Mouse (Mus musculus): ENCODE data around the gene Srrd. TPM values are rescaled to one million over a fixed set of nuclear protein-coding genes. Genes with fewer than 3 reads are reported as not detected.
A peak's percentile ranks its signal among the peaks of the same experiment; 100 is the strongest.

Gene Srrd
- polyA plus RNA-seq, 1 experiment from 2014 or later, result 51.0 TPM

DNA sequence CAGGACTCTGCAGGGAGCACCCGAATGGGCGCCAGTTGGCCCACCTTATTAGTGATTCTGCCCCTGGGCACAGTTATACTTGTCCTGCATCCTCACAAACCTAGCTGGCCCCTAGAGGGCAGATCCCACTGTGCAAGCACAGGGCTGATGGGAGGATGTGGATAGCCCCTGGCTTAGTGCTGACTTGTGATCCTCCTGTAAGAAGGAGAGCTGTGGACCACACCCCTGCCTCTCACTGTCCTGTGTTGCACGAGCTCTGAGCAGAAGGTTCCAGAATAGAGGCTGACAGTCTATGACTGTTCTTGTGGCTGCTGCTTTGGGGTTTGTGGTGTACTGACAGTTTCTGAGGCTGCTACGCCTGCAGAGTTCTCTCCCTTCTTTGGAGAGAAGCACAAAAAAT lies 41.1 kb downstream of the Srrd start:
- no peaks in the 10 kb centered on the region for H3K36me3 ChIP-seq (ENCODE audit: insufficient read depth)
- ATAC-seq (ENCODE audit: insufficient read depth) (no peak), DNase-seq (no peak)
- no peaks in the 10 kb centered on the region for H3K27me3 ChIP-seq (ENCODE audit: insufficient read depth, low read length)
- no peaks in the 10 kb centered on the region for H3K9me3 ChIP-seq (ENCODE audit: low read depth, low read length)
- TF ChIP-seq CTCF (IDR thresholded peaks at IDR 0.05; ENCODE audit: low read depth), result no peak
- H3K4me3 ChIP-seq (ENCODE audit: low read depth, low read length), result no peak overlapping the region
- no peak overlapping the region for H3K27ac ChIP-seq (ENCODE audit: low read depth)
- H3K9ac ChIP-seq, result no peak overlapping the region
- WGBS, result 78% methylated on average over 4 of the region's 4 CpGs
- no peak overlapping the region for H3K4me2 ChIP-seq
- 0 out of 2 replicates have a peak, but pooled peaks cover 3% of the 10 kb centered on the region for H3K4me1 ChIP-seq (ENCODE audit: insufficient read depth)

DNA sequence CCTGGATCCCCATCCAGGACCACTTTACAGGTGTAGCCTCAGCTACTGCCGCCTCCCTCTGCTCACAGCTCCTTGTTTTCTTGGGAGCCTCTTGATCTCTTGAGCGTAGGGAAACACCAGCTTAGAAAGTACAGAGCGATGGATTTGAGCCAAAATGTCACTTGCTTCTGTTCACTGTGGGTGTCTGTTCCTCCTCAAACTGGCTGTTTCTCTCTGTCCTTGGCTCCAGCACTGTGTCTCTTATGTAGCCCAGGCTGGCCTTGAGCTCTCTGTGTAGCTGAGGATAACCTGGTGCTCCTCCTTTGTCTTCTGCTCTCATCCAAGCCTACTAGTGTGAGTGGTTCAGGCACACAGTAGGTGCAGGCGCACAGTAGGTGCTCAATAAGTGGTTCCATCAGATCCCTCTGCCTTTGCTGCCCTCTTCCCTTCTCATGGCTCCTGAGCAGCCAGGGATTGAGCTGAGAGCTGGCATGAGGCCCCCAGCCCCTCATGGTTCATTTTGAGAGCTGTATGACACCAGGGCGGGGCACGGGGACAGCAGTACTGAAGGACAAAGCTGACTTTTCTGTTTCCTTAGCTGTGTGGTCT lies 42.0 kb downstream of the Srrd start:
- DNase-seq, result no peak
- WGBS, result 84% methylated on average over 6 of the region's 6 CpGs
- H3K4me1 ChIP-seq (ENCODE audit: insufficient read depth), result 0 out of 2 replicates have a peak, but pooled peaks cover 3% of the 10 kb centered on the region
- H3K9ac ChIP-seq, result no peak overlapping the region
- no peak overlapping the region for H3K27ac ChIP-seq (ENCODE audit: low read depth)
- no peaks in the 10 kb centered on the region for H3K36me3 ChIP-seq (ENCODE audit: insufficient read depth)
- no peak for ATAC-seq (ENCODE audit: insufficient read depth)
- H3K27me3 ChIP-seq (ENCODE audit: insufficient read depth, low read length), result no peaks in the 10 kb centered on the region
- no peak overlapping the region for H3K4me3 ChIP-seq (ENCODE audit: low read depth, low read length)
- no peak overlapping the region for H3K4me2 ChIP-seq
- no peaks in the 10 kb centered on the region for H3K9me3 ChIP-seq (ENCODE audit: low read depth, low read length)
- TF ChIP-seq CTCF (IDR thresholded peaks at IDR 0.05; ENCODE audit: low read depth), result no peak

DNA sequence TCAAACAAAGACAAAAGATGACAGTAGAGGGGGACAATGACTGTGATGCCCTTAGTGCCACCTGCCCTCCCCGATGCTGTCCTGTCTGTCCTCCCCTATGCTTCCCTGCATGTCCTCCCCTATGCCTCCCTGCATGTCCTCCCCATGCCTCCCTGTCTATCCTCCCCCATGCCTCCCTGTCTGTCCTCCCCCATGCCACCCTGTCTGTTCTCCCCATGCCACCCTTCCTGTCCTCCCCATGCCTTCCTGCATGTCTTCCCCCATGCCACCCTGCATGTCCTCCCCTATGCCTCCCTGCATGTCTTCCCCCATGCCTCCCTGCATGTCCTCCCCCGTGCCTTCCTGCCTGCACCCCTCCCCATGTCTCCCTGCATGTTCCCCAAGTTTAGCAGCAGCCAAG lies 42.7 kb downstream of the Srrd start:
- no peak for ATAC-seq (ENCODE audit: insufficient read depth)
- WGBS, result 67% methylated on average over 2 of the region's 2 CpGs
- no peak overlapping the region for H3K4me2 ChIP-seq
- no peaks in the 10 kb centered on the region for H3K27me3 ChIP-seq (ENCODE audit: insufficient read depth, low read length)
- H3K36me3 ChIP-seq (ENCODE audit: insufficient read depth), result no peaks in the 10 kb centered on the region
- 0 out of 2 replicates have a peak, but pooled peaks cover 3% of the 10 kb centered on the region for H3K4me1 ChIP-seq (ENCODE audit: insufficient read depth)
- no peak overlapping the region for H3K4me3 ChIP-seq (ENCODE audit: low read depth, low read length)
- no peak for DNase-seq
- no peak for TF ChIP-seq CTCF (IDR thresholded peaks at IDR 0.05; ENCODE audit: low read depth)
- H3K9ac ChIP-seq, result no peak overlapping the region
- no peaks in the 10 kb centered on the region for H3K9me3 ChIP-seq (ENCODE audit: low read depth, low read length)
- H3K27ac ChIP-seq (ENCODE audit: low read depth), result no peak overlapping the region

DNA sequence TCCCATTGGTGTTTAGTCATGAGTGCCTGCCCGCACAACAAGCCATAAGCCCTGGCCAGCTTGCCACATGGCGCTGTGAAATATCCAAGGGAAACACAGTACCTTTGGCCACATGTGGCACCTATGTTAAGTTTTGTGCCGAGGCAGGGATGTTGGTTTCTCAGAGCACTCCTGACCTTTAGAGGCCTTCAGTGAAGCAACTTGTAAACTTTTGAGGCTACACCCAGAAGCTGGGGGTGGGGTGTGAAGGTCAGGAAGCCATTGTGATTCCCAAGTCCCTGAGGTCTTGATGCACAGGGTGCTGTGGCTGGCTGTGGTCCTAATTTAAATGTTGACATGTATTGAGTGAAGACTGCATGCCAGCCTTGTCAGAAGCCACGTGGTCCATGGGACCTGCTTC lies 43.4 kb downstream of the Srrd start:
- Histone ChIP-seq H3K4me2 (no peak overlapping the region), H3K27me3 (ENCODE audit: insufficient read depth, low read length) (no peaks in the 10 kb centered on the region), H3K9ac (no peak overlapping the region), H3K4me1 (ENCODE audit: insufficient read depth) (0 out of 2 replicates have a peak, but pooled peaks cover 3% of the 10 kb centered on the region), H3K9me3 (ENCODE audit: low read depth, low read length) (no peaks in the 10 kb centered on the region), H3K27ac (ENCODE audit: low read depth) (peak overlapping the region; percentile 42; the same call in 1 of the 2 replicates), H3K4me3 (ENCODE audit: low read depth, low read length) (no peak overlapping the region), H3K36me3 (ENCODE audit: insufficient read depth) (no peaks in the 10 kb centered on the region)
- DNase-seq, result no peak
- no peak for TF ChIP-seq CTCF (IDR thresholded peaks at IDR 0.05; ENCODE audit: low read depth)
- no peak for ATAC-seq (ENCODE audit: insufficient read depth)
- 80% methylated on average over 4 of the region's 4 CpGs for WGBS

DNA sequence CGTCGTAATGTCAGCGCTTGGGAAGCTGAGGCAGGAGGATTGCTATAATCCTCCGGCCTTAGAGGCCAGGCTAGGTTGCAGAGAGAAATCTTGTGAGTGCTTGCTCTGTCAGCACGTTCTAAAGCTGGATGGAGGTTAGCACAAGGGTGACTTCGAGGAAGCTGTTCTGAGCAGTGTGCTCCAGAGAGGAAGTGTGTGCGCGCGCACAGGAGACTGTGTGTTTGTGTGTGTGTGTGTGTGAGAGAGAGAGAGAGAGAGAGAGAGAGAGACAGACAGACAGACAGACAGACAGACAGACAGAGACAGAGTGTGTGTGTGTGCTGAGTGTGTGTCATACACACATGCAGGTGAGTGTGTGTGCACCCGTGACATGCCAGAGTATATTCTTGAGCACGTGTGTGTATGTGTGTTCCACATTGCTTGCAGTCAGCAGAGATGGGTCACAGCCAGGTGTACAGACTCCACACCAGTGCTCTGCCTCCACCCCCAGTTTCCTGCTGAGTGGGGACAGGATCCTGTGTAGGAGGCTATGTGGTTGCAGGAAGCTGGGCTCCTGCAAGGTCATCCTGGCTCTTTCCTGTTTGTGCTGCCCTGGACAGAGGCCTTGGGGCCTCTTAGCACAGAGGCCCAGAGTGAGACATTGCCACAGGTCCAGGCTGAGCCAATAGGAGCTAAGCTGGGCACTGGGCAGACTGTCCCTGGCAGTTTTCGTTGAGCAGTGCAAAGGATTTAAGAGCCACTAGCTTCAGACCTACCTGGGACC lies 44.4 kb downstream of the Srrd start:
- H3K27me3 ChIP-seq (ENCODE audit: insufficient read depth, low read length), result no peaks in the 10 kb centered on the region
- peak overlapping the region; percentile 42; the same call in 1 of the 2 replicates for H3K27ac ChIP-seq (ENCODE audit: low read depth)
- H3K9me3 ChIP-seq (ENCODE audit: low read depth, low read length), result no peaks in the 10 kb centered on the region
- no peak overlapping the region for H3K4me2 ChIP-seq
- 0 out of 2 replicates have a peak, but pooled peaks cover 3% of the 10 kb centered on the region for H3K4me1 ChIP-seq (ENCODE audit: insufficient read depth)
- no peak overlapping the region for H3K4me3 ChIP-seq (ENCODE audit: low read depth, low read length)
- DNase-seq (peak; percentile 54), ATAC-seq (ENCODE audit: insufficient read depth) (peak; percentile 48; the same call in 1 of the 2 replicates)
- WGBS, result 74% methylated on average over 12 of the region's 12 CpGs
- TF ChIP-seq CTCF (IDR thresholded peaks at IDR 0.05; ENCODE audit: low read depth), result no peak
- no peaks in the 10 kb centered on the region for H3K36me3 ChIP-seq (ENCODE audit: insufficient read depth)
- H3K9ac ChIP-seq, result no peak overlapping the region

DNA sequence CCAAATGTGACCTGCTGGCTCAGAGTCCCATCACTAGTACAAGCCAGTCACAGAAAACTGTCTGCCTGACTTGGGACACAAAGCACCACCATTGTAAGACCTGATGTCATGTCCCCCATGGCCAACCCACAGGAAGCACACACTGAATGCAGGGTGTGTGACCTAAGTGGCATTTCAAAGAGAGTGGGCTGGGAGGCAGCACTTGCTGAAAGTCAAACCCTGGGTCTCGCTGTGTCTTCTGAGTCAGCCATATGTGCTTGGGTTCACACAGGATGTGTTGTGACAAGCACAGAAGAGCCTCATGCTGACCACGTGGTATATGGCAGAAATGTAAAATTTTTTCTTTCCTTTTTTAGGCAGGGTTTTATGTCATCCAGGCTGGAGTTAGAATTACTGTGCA lies 45.6 kb downstream of the Srrd start:
- Histone ChIP-seq H3K27me3 (ENCODE audit: insufficient read depth, low read length) (no peaks in the 10 kb centered on the region), H3K9ac (no peak overlapping the region), H3K9me3 (ENCODE audit: low read depth, low read length) (no peaks in the 10 kb centered on the region), H3K27ac (ENCODE audit: low read depth) (peak overlapping the region; percentile 58), H3K4me2 (no peak overlapping the region), H3K4me3 (ENCODE audit: low read depth, low read length) (no peak overlapping the region), H3K4me1 (ENCODE audit: insufficient read depth) (no peaks in the 10 kb centered on the region), H3K36me3 (ENCODE audit: insufficient read depth) (no peaks in the 10 kb centered on the region)
- no peak for TF ChIP-seq CTCF (IDR thresholded peaks at IDR 0.05; ENCODE audit: low read depth)
- WGBS, result 63% methylated on average over 2 of the region's 2 CpGs
- ATAC-seq (ENCODE audit: insufficient read depth) (no peak), DNase-seq (no peak)

DNA sequence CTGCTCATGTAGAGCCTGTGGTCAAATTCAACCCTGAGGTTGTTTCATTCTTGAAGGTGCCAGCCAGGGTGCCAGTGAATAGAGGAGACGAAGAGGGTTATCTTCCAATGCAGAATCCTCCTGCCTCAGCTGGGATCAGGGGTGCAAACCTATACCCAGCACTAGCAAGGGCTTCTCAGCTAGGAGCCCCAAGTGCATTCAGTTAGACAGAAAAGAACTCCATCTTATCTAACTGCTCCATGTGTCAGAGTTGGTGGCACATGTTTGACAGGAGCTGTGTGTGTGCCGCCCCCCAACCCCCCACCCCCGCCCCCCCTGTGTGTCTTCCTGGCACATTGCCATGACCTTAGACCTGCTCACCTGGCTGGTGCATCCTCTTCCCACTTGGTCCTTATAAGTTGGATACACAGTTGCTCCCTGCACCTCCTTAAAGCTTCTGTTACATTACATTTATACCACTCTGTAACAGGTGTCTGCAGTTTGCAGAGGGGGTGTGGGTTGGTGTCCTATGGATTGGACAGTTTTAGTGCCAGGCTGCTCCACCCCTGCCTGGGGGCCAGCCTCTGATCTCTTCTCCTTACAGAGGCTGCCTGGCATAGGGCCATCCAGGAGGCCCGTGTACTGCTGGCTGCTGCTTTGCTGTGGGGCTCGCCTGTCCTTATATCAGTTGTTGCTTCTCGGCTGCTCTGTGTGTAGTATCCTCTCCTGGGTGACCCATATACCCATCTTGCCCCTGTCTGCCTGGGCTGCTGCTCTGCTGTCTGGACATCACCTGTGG lies 46.2 kb downstream of the Srrd start:
- no peak for ATAC-seq (ENCODE audit: insufficient read depth)
- WGBS, result 62% methylated on average over 6 of the region's 6 CpGs
- Histone ChIP-seq H3K9me3 (ENCODE audit: low read depth, low read length) (no peaks in the 10 kb centered on the region), H3K36me3 (ENCODE audit: insufficient read depth) (no peaks in the 10 kb centered on the region), H3K27me3 (ENCODE audit: insufficient read depth, low read length) (no peaks in the 10 kb centered on the region), H3K27ac (ENCODE audit: low read depth) (peak overlapping the region; percentile 58), H3K9ac (no peak overlapping the region), H3K4me1 (ENCODE audit: insufficient read depth) (no peaks in the 10 kb centered on the region), H3K4me3 (ENCODE audit: low read depth, low read length) (no peak overlapping the region), H3K4me2 (no peak overlapping the region)
- TF ChIP-seq CTCF (IDR thresholded peaks at IDR 0.05; ENCODE audit: low read depth), result no peak
- DNase-seq, result no peak

Data from lung, embryonic 14.5 days (tissue).